Mouse (Mus musculus): ENCODE data around the gene Jmjd6.

Jmjd6 gene

DNA sequence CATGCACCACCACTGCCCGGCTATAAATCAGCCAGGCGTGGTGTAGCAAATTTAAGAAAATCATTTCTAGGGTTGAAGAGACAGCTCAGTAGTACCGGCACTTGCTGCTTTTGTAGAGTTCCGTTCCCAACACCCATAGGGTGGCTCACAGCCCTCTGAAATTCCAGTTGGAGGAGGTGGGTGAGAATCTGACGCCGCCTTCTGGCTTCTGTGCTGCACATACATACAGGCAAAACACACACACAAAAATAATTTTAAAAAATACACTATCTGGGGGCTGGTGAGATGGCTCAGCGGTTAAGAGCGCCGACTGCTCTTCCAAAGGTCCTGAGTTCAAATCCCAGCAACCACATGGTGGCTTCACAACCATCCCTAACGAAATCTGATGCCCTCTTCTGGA is 19.4 kb downstream of the Jmjd6 start:
- peak; percentile 27; the same call in 1 of the 2 replicates for ATAC-seq (ENCODE audit: low TSS enrichment)

DNA sequence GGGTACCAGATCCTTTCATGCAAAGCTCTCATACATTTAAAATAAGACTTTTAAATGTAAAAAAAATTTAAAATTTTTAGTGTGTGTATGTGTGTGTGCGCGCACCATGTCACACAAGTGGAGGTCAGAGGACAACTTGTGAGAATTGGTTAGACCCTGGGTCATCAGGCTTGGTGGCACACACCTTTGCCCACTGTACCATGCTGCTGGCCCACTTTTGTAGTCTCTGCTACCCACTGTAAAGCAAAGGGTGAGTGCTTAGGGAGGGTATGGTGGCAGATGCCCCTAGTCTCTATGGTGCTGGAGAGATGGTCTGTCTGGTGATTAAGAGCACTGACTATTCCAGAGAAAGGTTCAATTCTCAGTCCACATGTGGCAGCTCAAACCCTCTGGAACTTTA is 20.0 kb downstream of the Jmjd6 start:
- ATAC-seq (ENCODE audit: low TSS enrichment): no peak

DNA sequence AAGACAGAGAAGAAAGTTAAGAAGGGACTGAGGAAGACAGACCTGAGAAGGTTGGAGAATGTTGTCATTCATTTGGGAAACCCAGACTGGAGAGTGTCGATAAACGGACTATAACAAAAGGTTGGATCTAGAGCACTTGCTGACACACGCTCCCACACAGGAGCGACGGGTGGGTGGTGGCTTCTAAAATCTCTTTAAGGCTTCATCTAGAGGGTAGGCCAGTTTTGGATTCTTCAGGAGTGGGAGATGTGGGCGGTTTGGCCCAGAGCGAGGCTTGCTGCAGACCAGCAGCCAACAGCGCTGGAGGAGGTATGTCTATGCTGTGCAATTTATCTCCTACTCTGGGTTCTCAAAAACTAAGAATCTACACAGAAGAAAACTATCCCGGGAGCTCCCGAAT is 20.6 kb downstream of the Jmjd6 start:
- ATAC-seq (ENCODE audit: low TSS enrichment): peak; percentile 75; the same call in 1 of the 2 replicates

DNA sequence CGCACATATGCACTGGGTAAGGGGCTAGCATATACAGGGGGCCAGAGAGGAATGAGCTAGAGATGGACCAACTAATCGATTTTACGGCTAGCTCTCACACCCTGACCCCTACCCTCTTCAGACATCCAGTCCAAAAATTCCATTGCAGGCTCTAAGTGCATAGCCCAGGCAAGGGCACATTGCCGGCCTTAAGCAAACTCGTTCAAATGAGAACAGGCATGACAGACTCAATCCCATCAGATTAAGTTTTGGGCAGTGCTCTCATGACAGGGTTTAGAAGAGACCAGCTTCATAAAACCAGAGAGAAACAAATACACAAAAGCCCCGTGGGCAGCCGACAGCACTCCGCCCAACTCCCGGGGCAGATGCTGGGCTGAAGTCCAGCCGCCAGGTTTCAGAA is 21.0 kb downstream of the Jmjd6 start:
- ATAC-seq (ENCODE audit: low TSS enrichment): 0 out of 2 replicates have a peak, but pooled peaks have one; percentile 0

GRCm38 (mm10) chr11:116821057-116821940 is 21.9 kb downstream of the Jmjd6 start:
- ATAC-seq (ENCODE audit: low TSS enrichment): no peak

- no peak for ATAC-seq (ENCODE audit: low TSS enrichment)
Measured at GRCm38 (mm10) chr11:116819932-116820593, 23.2 kb downstream of the Jmjd6 start.

GRCm38 (mm10) chr11:116818722-116819121 is 24.5 kb downstream of the Jmjd6 start:
- no peak for ATAC-seq (ENCODE audit: low TSS enrichment)

DNA sequence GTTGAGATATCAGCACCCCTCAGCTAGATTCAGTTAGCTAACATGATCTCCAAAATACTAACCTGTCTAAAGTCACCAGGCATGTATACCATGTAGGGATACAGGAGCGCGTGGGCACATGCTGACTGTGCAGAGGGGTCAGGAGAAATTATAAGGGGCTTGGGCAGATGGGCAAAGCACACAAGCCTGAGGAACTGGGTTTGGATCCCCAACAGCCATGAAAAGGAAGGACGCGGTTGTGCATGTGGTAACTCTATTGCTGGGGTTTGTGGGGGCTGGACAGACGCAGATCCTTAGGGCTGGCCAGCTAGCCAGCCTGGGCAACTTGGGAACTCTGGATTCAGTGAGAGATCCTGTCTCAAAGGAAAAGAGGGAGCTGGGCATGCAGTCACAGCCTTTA is 25.7 kb downstream of the Jmjd6 start:
- no peak for ATAC-seq (ENCODE audit: low TSS enrichment)

DNA sequence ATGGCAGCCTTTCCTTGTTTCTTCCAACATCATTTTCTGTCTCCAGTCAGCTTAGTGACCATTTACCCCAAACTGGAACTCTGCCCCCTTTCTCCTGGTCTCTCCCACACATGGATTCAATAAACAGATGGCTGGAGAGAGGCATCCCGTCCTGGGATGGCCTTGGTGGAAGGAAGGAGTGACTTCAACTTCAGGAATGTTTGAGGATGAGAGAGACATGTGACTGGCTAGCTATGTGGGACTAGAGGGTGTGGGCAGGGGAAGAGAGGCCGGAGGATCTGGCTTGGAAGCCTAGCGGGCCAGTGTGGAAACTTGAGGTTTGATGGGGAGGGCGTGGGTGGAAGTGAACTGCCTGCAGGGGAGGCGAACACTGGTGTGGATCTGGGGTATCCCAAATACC is 26.5 kb downstream of the Jmjd6 start:
- ATAC-seq (ENCODE audit: low TSS enrichment): no peak

DNA sequence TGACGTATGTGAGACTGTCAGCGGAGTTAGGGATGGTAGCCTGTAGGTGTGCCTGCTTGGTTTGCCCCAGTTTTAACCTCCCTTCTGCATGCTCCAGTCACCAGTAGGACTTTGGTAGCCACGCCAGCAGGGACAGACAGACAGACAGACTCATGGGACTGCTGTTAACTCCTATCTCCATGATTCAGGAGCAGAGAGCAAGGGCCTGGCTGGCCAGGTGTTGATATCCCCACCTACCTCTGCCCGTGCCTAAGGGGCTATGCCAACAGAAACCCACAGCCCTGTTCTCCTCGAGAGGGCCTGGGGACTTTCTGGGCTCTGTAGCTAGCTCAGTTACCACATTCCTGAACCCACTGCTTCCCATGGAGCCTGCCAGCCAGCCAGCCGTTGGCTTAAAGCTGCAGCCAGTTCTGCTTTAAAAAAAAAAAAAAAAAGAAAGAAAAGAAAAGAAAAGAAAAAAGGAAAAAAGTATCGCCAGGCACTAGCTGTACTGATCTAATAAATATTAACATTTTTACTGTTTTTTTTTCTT is 28.3 kb downstream of the Jmjd6 start:
- ATAC-seq (ENCODE audit: low TSS enrichment): no peak

DNA sequence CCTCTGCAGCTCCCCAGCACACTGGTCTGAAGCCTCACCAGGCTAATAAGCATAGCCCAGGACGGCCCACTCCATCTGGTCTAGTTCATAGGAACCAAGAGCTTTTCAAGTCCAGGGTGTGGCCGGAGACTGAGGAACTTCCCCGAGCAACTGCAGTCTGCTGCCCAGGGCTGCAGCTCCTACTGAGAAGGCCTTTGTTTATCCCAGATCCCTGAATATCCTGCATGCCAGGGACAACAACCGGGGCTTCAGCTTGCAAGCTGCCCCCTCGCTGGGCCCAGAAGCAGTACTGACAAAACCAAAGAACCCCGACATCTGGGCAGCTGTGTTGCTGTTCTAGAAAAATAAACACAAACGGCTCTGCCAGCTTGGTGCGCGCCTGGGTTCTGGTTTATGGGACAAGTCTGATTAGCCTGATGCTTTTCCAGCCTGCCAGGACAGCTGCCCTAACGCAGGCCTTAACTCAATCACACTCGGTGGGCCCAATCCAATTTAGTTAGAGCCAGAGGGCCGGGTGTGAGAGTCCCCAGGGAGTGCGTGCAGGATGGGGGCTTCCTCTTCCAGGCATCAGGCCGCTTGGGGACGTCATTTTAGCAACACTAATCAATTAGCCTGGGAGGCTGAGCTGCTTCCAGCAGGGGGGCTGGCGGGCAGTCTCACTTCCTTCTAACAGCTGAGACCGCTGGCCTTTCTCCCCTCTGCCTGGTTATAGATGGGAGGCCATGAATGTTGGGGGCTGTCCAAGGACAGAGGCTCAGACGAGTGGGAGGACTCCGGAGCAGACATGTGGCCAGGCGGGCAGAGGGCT is 29.0 kb downstream of the Jmjd6 start:
- ATAC-seq (ENCODE audit: low TSS enrichment): no peak

DNA sequence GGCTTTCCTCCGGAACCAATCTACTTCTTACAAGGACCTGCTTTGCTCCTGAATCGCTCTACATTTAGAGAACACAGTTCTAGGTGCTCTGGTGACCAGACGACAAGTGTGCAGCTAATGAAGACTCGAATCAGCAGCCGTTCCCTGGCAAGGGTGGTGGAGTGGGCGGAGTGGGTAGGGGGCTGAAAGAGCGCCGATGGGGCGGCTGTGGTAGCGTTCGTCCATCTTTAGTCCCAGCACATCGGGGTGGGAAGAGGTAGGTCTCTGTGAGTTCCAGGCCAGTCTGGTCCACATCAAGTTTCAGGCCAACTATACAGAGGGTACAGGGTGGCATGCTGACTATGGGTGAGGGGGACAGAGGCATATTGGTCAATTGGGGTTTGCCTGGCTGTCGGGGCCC is 29.6 kb downstream of the Jmjd6 start:
- no peak for ATAC-seq (ENCODE audit: low TSS enrichment)

- no peak for ATAC-seq (ENCODE audit: low TSS enrichment)
Measured at GRCm38 (mm10) chr11:116812793-116813529, 30.3 kb downstream of the Jmjd6 start.

- peak; percentile 88 for ATAC-seq (ENCODE audit: low TSS enrichment)
Measured at GRCm38 (mm10) chr11:116810983-116811901, 32.0 kb downstream of the Jmjd6 start.

- ATAC-seq (ENCODE audit: low TSS enrichment): no peak
Measured at GRCm38 (mm10) chr11:116810528-116810927, 32.7 kb downstream of the Jmjd6 start.

- ATAC-seq (ENCODE audit: low TSS enrichment): no peak
Measured at GRCm38 (mm10) chr11:116809520-116809919, 33.7 kb downstream of the Jmjd6 start.

DNA sequence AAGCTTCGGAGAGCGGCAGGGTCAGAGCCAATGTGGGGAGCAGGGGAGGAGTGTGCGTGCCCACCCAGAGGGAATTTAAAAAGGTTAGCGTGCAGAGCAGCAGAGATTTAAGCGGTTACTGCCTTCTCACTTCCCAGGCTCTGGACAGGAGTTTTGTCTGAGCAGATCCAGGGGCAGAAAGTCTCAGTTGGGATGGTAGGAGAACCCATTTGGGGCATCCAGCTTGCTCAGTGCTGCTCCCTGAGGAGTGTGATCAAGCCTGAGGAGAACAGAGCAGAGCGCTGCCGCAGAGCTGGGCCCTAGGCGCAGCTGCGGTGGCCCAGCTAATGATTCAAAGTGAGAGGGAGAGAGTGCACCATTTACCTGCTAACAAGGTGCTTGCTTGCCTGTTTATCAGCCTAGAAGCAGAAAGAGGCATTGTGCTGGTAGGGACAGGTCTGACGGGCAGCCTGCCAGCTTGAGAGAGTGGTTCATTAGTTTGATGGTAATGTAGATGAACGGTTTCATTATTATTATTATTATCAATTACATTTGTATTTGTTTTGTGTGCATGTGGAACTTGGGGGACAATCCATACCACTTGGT is 34.3 kb downstream of the Jmjd6 start:
- no peak for ATAC-seq (ENCODE audit: low TSS enrichment)

- 0 out of 2 replicates have a peak, but pooled peaks have one; percentile 28 for ATAC-seq (ENCODE audit: low TSS enrichment)
Measured at GRCm38 (mm10) chr11:116807938-116808606, 35.2 kb downstream of the Jmjd6 start.

DNA sequence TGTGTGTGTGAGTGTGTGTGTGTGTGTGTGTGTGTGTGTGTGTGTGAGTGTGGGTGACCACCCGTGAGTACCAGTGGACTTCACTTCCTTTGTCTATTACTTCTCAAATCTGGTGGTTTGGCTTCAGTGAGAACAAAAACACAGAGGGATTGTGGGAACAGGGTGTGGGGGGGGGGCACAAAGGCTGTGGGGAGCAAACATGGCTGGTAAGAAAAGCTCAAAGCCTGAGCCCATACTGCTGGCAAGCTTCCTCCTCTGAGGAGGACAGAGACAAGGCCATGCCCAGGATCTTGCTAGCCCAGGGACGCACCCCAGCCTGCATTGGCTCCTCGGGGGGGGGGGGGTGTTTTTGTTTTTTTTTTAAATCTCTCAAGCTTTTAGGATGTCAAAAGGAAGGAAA is 35.7 kb downstream of the Jmjd6 start:
- no peak for ATAC-seq (ENCODE audit: low TSS enrichment)

All from frontal cortex, adult (tissue).